Mouse (Mus musculus) hindbrain, embryonic 14.5 days (tissue): ENCODE measurements around the gene 4930404N11Rik. TPM values are rescaled to one million over a fixed set of nuclear protein-coding genes. Genes with fewer than 3 reads are reported as not detected.

Experiments
- ATAC-seq: fragments of 200-750 bp; cut with Nextera tagmentation; 2 replicates; pipeline ENCODE4 v1.8.0; 2017; ENCODE audit warnings: moderate number of reproducible peaks, mild to moderate bottlenecking, moderate TSS enrichment, moderate library complexity; ENCODE audit not compliant: low FRiP score
- DNase-seq: peaks from one replicate; pipeline ENCODE4 v3.0.0-alpha.2; 2015; ENCODE audit warnings: low spot score
- H3K27ac ChIP-seq: fragments of 300-500 bp; sonication (generic); 2 replicates; pipeline ENCODE4 v1.5.1; 2014; ENCODE audit warnings: mild to moderate bottlenecking, moderate library complexity
- H3K27me3 ChIP-seq: fragments of 300-500 bp; sonication (generic); 2 replicates; pipeline ENCODE4 v1.6.1; 2014; ENCODE audit warnings: mild to moderate bottlenecking, low read length, mixed read lengths; ENCODE audit not compliant: control insufficient read depth, insufficient read depth
- H3K36me3 ChIP-seq: fragments of 300-500 bp; sonication (generic); replicated peaks from 2 replicates; pipeline ENCODE4 v1.6.1; 2014; ENCODE audit not compliant: control insufficient read depth, insufficient read depth
- H3K4me1 ChIP-seq: fragments of 300-500 bp; sonication (generic); replicated peaks from 2 replicates; pipeline ENCODE4 v1.6.1; 2014; ENCODE audit warnings: antibody characterized with exemption, low read length, mixed read lengths; ENCODE audit not compliant: control insufficient read depth, insufficient read depth
- H3K4me2 ChIP-seq: fragments of 300-500 bp; sonication (generic); replicated peaks from 2 replicates; pipeline ENCODE4 v1.6.1; 2014; ENCODE audit warnings: mild to moderate bottlenecking, moderate library complexity
- H3K4me3 ChIP-seq: fragments of 300-500 bp; sonication (generic); replicated peaks from 2 replicates; pipeline ENCODE4 v1.5.1; 2014; ENCODE audit warnings: mild to moderate bottlenecking, low read length
- H3K9ac ChIP-seq: fragments of 300-500 bp; sonication (generic); 2 replicates; pipeline ENCODE4 v1.6.1; 2014
- H3K9me3 ChIP-seq: fragments of 300-500 bp; sonication (generic); 2 replicates; pipeline ENCODE4 v1.6.1; 2016; ENCODE audit warnings: low read length; ENCODE audit not compliant: control insufficient read depth
- WGBS: fragments of 180-500 bp; shearing (Covaris S2); extraction: QIAGEN DNeasy Blood & Tissue Kit; methylation state at CpG from one replicate; pipeline ENCODE4 v1.1.7; 2014; 5-methylcytosine and 5-hydroxymethylcytosine counted together
- polyA plus RNA-seq: library from polyadenylated mRNA; unstranded; fragments of >200 nt; fragmentation: Nextera tagmentation; extraction: Ambion mirVana; gene quantifications from 2 replicates; pipeline ENCODE4 v1.2.1, GENCODE M21; 2014

Gene 4930404N11Rik
- polyA plus RNA-seq, 1 experiment from 2014 or later, result 0.59 TPM

DNA sequence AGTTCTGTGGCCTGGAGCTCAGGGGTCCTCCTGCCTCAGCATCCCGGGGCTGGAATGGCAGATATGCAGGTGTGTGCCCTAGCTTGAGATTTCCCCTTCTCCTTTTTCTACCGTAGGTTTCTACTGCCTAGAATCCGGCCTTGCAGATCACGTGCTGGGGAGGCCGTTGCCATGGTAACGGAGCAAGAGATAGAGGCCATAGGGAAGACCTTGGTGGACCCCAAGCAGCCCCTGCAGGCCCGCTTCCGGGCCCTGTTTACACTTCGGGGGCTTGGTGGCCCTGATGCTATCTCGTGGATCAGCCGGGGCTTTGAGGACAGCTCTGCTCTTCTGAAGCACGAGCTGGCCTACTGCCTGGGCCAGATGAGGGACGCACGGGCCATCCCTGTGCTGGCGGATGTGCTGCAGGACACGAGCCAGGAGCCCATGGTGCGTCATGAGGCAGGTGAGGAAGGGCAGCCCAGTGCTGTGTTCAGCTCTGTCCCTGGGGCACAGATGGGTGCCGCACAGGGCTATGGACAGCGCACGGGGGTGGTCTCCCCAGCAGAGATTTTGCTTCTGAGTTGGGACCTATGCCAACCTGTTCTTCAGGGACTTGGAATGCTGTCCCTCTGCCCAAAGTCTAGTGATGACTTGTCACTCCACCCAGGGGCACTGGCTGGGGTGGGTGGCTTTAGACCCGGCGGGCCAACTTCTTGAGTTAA, 20.1 kb upstream of the 4930404N11Rik start:
- ATAC-seq (no peak), DNase-seq (no peak)
- no peak overlapping the region for H3K27ac ChIP-seq
- 81% methylated on average over 22 of the region's 22 CpGs for WGBS
- peak overlapping the region; percentile 64; the same call in 1 of the 2 replicates for H3K4me2 ChIP-seq
- H3K27me3 ChIP-seq, result no peaks in the 10 kb centered on the region
- H3K9me3 ChIP-seq, result no peaks in the 10 kb centered on the region
- H3K9ac ChIP-seq, result peak overlapping the region; percentile 83; the same call in 1 of the 2 replicates
- H3K4me3 ChIP-seq, result peak overlapping the region; percentile 85
- H3K4me1 ChIP-seq, result peaks cover 10% of the 10 kb centered on the region
- H3K36me3 ChIP-seq, result peaks cover 30% of the 10 kb centered on the region

DNA sequence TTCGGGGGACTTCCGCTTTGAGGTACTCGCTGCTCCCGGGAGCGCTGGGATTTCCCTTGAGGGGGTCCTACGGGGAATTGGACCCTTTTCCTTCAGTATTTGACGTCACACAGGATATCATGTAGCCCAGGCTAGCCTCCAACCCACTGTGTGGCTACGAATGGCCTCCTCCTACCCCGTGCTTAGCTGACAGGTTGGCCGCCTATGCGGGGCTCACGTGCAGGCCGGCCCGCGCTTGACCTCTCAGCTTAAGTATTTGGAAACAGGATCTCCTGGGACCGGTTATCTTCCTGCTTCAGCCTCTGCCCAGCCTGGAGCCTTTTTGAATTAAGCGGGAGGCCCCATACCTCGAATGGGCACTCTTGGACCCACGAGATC, 19.0 kb upstream of the 4930404N11Rik start:
- peaks cover 30% of the 10 kb centered on the region for H3K36me3 ChIP-seq
- 1% methylated on average over 19 of the region's 19 CpGs for WGBS
- peaks cover 10% of the 10 kb centered on the region for H3K4me1 ChIP-seq
- peak overlapping the region; percentile 86 for H3K27ac ChIP-seq
- peak overlapping the region; percentile 64 for H3K4me2 ChIP-seq
- H3K4me3 ChIP-seq, result peak overlapping the region; percentile 85
- H3K9ac ChIP-seq, result peak overlapping the region; percentile 83
- DNase-seq, result no peak
- H3K9me3 ChIP-seq, result no peaks in the 10 kb centered on the region
- peak; percentile 14; the same call in 1 of the 2 replicates for ATAC-seq
- no peaks in the 10 kb centered on the region for H3K27me3 ChIP-seq

DNA sequence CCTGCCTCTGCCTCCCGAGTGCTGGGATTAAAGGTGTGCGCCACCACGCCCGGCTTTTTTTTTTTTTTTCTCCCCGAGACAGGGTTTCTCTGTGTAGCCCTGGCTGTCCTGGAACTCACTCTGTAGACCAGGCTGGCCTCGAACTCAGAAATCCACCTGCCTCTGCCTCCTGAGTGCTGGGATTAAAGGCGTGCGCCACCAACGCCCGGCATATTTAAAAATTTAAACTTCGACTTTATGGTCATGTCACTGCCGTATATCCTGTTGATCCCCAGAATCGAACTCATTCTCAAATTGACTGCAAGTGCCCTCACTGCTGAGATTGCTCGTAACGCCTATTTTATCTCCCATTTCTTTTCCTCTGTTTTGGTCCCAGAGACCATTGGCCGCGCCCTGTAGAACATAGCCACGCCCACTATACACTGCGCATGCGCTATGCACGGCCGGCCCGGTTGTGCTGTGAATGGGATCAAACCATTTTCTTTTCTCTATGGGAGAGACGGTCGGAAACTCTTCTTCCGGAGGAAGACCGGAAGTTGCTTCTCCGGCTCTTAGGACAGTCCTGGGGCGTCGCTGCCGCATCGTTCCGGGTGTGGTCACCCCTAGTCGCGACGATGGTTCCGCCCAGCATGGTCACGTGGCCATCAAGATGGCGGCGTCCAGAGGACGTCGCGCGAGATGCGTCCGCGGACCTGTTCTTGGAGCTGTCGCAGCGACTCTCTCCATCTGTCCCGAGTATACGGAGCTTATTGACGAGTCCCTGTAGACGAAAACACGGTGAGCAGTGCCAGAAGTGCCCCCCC, 18.4 kb upstream of the 4930404N11Rik start, which contains the start of the genes Dohh and Gm48551:
Dohh (plus strand) TSS at position 627 of the 803 bp plus-strand sequence.
Gm48551 (plus strand) TSS at position 665 of the 803 bp plus-strand sequence.
- Histone ChIP-seq H3K36me3 (peaks cover 28% of the 10 kb centered on the region), H3K9me3 (no peaks in the 10 kb centered on the region), H3K27me3 (no peaks in the 10 kb centered on the region), H3K4me3 (peak within 1 kb of the TSS; percentile 85), H3K9ac (peak within 1 kb of the TSS; percentile 83), H3K4me2 (peak within 1 kb of the TSS; percentile 64), H3K4me1 (peaks cover 12% of the 10 kb centered on the region), H3K27ac (peak within 1 kb of the TSS; percentile 86)
- DNase-seq (peak; percentile 100), ATAC-seq (peak; percentile 94)
- WGBS, result 4% methylated on average over 50 of the region's 54 CpGs

DNA sequence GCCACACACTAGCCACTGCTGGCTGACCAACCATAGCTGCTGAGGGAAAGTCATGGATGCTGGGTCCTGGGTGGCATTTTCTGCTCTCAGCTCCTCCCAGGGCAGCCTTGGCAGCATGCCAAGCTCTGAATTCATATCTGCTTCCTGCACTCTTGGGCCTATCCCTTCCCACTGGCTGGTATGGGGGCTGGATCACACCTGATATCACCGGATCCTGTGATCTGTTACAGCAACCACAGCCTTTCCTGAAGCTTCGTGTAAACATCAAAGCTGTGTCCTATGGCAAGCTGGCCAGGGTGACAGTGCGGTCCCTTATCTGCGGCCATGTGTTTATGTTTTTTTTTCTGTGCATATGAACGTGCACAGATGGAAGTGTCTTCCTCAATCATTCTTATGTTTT, 16.4 kb upstream of the 4930404N11Rik start:
- no peak overlapping the region for H3K4me2 ChIP-seq
- ATAC-seq, result no peak
- H3K9me3 ChIP-seq, result no peaks in the 10 kb centered on the region
- H3K4me3 ChIP-seq, result no peak overlapping the region
- no peak for DNase-seq
- H3K9ac ChIP-seq, result no peak overlapping the region
- H3K27me3 ChIP-seq, result no peaks in the 10 kb centered on the region
- H3K4me1 ChIP-seq, result peaks cover 20% of the 10 kb centered on the region
- WGBS, result 88% methylated on average over 5 of the region's 5 CpGs
- peaks cover 10% of the 10 kb centered on the region for H3K36me3 ChIP-seq
- no peak overlapping the region for H3K27ac ChIP-seq

DNA sequence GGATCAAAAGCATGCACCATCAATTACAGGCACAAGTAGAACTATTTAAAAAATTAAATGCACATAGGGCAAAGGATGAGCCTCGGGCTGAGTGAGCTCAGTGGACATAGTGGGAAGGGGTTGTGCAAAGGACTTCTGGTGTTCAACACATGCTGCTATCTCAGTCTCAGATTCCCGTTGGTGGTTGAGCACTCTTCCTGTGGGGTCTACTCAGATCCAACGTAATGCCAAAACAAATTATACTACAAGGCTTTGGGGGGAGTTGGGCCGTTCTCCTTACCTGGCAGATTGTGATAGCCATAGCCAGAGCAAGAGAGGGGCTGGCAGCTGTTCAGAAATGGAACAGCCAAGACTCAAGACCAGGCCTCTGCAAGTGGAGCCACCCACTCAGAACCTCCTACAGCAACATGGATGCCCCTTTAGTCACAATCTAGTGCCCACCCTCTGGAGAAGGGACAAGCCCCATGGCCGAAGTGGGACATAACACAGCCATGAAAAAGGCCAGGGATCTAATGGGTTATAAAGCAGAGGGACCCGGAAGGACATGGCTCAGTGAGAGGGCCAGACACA, 14.3 kb upstream of the 4930404N11Rik start:
- Histone ChIP-seq H3K9me3 (no peaks in the 10 kb centered on the region), H3K27me3 (no peaks in the 10 kb centered on the region), H3K4me1 (peaks cover 25% of the 10 kb centered on the region), H3K36me3 (peaks cover 9% of the 10 kb centered on the region; the same call in 1 of the 2 replicates), H3K9ac (no peak overlapping the region), H3K4me2 (no peak overlapping the region), H3K27ac (no peak overlapping the region), H3K4me3 (no peak overlapping the region)
- no peak for ATAC-seq
- DNase-seq, result no peak
- 92% methylated on average over 6 of the region's 6 CpGs for WGBS

DNA sequence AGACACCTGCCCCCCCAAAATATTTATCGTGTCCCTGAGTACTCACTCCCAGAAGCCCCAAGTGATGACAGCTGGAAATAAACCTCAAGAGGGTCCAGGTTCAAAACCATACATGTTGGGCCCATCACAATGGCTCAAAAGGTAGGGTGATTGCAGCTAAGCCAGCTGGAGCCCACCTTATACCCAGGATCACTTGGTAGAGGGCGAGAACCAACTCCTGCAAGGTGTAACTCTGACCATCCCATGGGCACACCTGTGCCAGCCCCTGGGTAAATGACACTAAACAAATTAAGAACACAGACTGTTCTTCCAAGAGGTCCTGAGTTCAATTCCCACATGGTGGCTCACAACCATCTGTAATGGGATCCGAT, 13.6 kb upstream of the 4930404N11Rik start:
- H3K9ac ChIP-seq, result peak overlapping the region; percentile 49
- DNase-seq (no peak), ATAC-seq (no peak)
- no peaks in the 10 kb centered on the region for H3K27me3 ChIP-seq
- WGBS, result 65% methylated on average over 3 of the region's 3 CpGs
- H3K4me3 ChIP-seq, result peak overlapping the region; percentile 81
- H3K4me2 ChIP-seq, result peak overlapping the region; percentile 56
- H3K36me3 ChIP-seq, result peaks cover 15% of the 10 kb centered on the region
- H3K27ac ChIP-seq, result peak overlapping the region; percentile 74
- H3K4me1 ChIP-seq, result peaks cover 24% of the 10 kb centered on the region
- H3K9me3 ChIP-seq, result no peaks in the 10 kb centered on the region

DNA sequence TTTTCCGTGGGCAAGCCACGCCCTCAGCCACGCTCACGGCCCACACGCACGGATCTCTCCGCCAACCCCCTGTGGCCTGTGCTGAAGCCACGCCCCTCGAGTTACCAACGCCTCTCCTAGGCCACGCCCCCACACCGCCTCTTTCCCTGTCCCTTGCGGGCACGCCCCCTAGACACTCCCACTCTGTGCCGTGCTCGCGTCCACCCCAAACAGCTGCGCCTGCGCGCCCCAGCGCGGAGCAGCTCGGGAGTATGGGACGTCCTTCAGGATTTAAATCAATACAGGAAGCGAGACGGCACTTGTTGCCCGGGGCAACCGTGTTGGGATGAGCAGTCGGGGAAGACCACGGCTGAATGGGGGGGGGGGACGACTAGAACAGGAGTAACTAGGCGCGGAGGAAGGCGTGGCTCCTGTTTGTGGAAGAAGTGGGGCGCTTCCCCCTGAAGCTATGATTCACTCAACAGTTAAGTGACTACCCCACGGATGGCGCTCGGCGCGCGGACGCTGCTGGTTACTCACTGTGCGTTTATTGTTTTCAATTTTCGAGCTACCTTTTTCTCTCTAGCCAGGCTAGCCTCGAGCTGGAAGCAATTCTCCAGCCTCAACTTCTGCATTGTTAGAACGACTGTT, 13.1 kb upstream of the 4930404N11Rik start:
- peak overlapping the region; percentile 74 for H3K27ac ChIP-seq
- H3K27me3 ChIP-seq, result no peaks in the 10 kb centered on the region
- ATAC-seq (peak; percentile 96), DNase-seq (peak; percentile 99)
- under 1% methylated on average over 46 of the region's 46 CpGs for WGBS
- H3K9me3 ChIP-seq, result no peaks in the 10 kb centered on the region
- H3K9ac ChIP-seq, result peak overlapping the region; percentile 90
- peak overlapping the region; percentile 87 for H3K4me2 ChIP-seq
- H3K4me1 ChIP-seq, result peaks cover 24% of the 10 kb centered on the region
- peak overlapping the region; percentile 81 for H3K4me3 ChIP-seq
- H3K36me3 ChIP-seq, result peaks cover 20% of the 10 kb centered on the region

DNA sequence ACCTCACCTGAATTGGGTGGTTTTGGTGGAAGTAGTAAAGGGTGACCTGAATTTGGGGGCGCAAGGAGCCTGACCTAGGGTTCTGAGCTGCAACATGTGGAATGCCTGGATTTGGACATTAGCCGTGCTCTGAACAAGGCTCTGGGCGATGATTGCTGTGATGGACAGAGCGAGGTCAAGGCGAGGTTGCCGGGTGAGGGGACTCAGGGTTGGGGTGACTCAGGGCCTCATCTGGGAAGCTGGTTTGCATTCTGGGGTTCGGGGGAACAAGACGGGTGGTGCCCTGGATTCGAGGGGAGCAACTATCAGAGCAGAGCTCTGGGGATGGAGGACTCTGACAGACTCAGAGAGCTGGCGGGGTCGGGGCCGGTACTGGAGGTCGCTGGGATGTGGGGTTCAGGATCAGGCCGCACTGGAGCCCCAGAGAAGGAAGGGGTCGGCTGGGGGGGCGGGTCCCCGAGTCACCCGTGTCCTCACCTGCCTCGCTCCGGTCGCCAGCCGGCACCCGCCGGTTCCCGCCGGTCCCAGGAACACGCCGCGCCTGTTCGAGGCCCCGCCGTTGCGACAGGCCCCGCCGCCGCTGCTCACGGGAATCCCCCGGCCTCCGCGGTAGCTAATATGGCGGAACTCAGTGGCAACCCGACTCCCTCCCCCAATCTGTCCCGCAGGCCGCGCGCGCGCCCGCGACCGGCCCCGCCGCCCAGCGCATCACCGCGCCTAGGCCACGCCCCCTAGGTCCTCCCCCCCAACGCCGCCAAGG, 12.4 kb upstream of the 4930404N11Rik start, which contains the start of gene Fzr1:
Fzr1 (minus strand) TSS at position 724 of the 760 bp plus-strand sequence.
- 2% methylated on average over 44 of the region's 59 CpGs for WGBS
- Histone ChIP-seq H3K4me2 (peak within 1 kb of the TSS; percentile 87), H3K36me3 (peaks cover 25% of the 10 kb centered on the region), H3K4me3 (peak within 1 kb of the TSS; percentile 81), H3K4me1 (peaks cover 24% of the 10 kb centered on the region), H3K27ac (peak within 1 kb of the TSS; percentile 76), H3K9ac (peak within 1 kb of the TSS; percentile 90), H3K9me3 (no peaks in the 10 kb centered on the region), H3K27me3 (no peaks in the 10 kb centered on the region)
- ATAC-seq (peak; percentile 25), DNase-seq (no peak)
